Comparison of ENCODE assay signal across 15 mouse cellular contexts in the genomic region with DNA sequence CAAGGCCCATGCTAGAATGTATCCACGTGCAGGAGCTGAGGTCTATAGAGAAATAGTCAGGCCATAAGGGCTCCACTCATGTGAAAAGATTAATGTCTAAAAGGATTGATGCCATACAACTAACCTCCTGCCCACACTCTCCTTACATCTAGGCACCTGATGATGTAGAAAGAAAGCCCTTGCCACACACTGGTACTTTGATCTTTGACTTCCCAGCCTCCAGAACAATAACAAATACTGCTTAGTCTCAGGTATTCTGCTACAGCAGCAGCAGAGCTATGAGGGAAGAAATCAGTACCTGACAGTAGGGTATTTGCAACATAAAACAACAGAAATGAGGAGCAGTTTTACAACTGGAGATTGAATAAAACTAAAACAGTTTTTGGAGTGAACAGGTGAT.
"Had no signal": no experiment of that assay in that cellular context is flagged by ENCODE, and none has a peak within 500 bp of the region (broad histone marks: within the 10 kb centered on the region; RNA-seq: fewer than 3 reads in every experiment).

No protein-coding gene starts in this region.

- H3K9me3 ChIP-seq: midbrain, embryonic 12.5 days; neural tube, embryonic 12.5 days had no signal

- H3K4me2 ChIP-seq: lung, embryonic 14.5 days; midbrain, embryonic 12.5 days; neural tube, embryonic 12.5 days had no signal

- H3K4me3 ChIP-seq: midbrain, embryonic 10.5 days; midbrain, embryonic 12.5 days; myocyte; neural tube, embryonic 12.5 days had no signal

- DNase-seq: lung, adult 18-20 months; lung, embryonic 14.5 days; lung, postnatal 10 days; lung, postnatal 4 days; midbrain, embryonic 14.5 days; right cerebral cortex, postnatal 14 days; spleen, adult 18-20 months; thymus, adult 18-20 months; thymus, postnatal 14 days; thymus, postnatal 36 days had no signal

- H3K4me1 ChIP-seq: midbrain, embryonic 10.5 days; midbrain, embryonic 12.5 days; neural tube, embryonic 12.5 days had no signal

- H3K9ac ChIP-seq: lung, embryonic 14.5 days; midbrain, embryonic 12.5 days; neural tube, embryonic 12.5 days had no signal

- H3K27me3 ChIP-seq: midbrain, embryonic 12.5 days; neural tube, embryonic 12.5 days had no signal

- H3K27ac ChIP-seq: midbrain, embryonic 10.5 days; midbrain, embryonic 12.5 days; neural tube, embryonic 12.5 days had no signal

- ATAC-seq: midbrain, embryonic 16.5 days had no signal
